Mouse (Mus musculus): Measurements from ENCODE around the gene Zfp91. TPM values are rescaled to one million over a fixed set of nuclear protein-coding genes. Genes with fewer than 3 reads are reported as not detected.

The Zfp91 gene
- 43.6 and 48.2 TPM in 2 replicates for total RNA-seq (2014; rRNA removed; ENCODE audit: low replicate concordance)
- polyA plus RNA-seq (2015; fragmentation: Nextera tagmentation; extraction: Ambion mirVana): 8.6 and 9.5 TPM in 2 replicates

DNA sequence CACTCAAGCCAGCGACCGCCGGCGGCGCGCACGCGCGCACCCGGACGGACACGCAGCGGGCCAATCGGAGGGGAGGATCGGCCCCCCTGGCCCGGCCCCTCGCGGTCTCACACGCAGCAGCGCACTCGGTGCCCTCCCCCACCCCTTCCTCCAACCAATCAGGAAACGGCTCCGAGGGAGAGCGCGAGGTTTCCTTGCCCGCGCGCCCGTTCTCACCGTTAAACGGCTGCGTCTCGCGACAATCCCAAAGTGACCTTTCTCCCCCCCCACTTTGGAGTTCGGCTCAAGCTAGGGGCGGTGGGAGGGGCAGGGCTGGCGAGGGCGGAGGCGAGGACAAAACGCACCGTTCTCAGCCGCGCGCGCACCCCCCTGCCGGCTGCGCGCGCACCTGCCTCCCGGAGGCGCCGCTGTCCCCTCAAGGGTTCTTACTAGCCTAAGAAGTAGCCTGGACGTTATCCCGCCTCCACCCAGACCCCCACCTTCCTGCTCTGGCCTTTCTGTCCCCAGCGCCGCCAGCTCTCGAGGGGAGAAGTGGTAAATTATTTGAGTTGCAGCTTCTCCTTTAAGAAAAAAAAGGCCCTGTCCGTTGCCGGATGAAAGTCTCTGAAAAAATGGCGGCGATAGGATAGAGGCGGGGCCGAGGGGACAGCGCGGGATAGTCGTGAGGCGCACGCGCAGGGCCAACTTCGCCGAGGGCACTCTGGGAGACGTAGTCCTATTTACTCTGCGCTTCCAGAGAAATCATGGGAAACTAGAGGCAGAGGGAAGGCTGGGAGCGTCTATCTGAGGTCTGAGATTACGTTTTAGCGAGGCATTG, at the start of gene Zfp91, which contains the start of gene Lpxn:
Gene Zfp91 (minus strand): TSS at position 616 of the 817 bp plus-strand sequence.
Gene Lpxn (plus strand): TSS at position 683 of the 817 bp plus-strand sequence.
- no peaks in the 10 kb centered on the region for H3K36me3 ChIP-seq (replicated peaks; ENCODE audit: control insufficient read depth, insufficient read depth, low read length)
- peak within 1 kb of the TSS; percentile 100 for H3K9ac ChIP-seq (replicated peaks; ENCODE audit: low read depth, low read length)
- H3K4me3 ChIP-seq (ENCODE audit: low read depth, low read length): peak within 1 kb of the TSS; percentile 99
- H3K4me2 ChIP-seq (ENCODE audit: low read depth, low read length): peak within 1 kb of the TSS; percentile 97
- no peaks in the 10 kb centered on the region for H3K27me3 ChIP-seq (ENCODE audit: control insufficient read depth, insufficient read depth, low read length)
- peak within 1 kb of the TSS; percentile 100 for H3K27ac ChIP-seq (ENCODE audit: low read depth)
- TF ChIP-seq CTCF (IDR thresholded peaks at IDR 0.05; ENCODE audit: low read depth) (no peak), EP300 (IDR thresholded peaks at IDR 0.05; ENCODE audit: low read depth) (peak; percentile 91)
- peak; percentile 100 for DNase-seq (ENCODE audit: low spot score)
- no peaks in the 10 kb centered on the region for H3K9me3 ChIP-seq (replicated peaks; ENCODE audit: control insufficient read depth, low read length)
- ATAC-seq (ENCODE audit: insufficient read depth, low read depth): peak; percentile 93
- peaks cover 14% of the 10 kb centered on the region for H3K4me1 ChIP-seq (ENCODE audit: control insufficient read depth, insufficient read depth)
- WGBS: under 1% methylated on average over 55 of the region's 76 CpGs

DNA sequence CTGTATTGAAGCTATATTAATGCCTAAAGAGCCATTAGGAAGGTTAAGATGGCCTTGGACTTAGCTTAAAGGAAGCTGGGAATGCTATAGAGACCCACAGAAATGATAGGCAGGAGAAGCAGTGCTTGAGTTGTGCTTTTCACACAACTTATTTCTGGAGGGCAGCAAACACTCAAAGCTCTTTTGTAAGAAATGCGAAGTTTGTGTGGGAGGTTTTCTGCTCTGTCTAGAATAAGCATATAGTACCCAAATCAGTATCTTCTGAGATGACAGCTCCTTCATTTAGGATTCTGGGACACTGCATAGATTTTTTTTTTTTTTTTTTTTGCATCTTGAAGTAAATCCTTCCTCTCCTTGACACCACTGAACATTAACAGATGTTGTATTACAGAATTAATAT, 42.6 kb upstream of the Zfp91 start:
- Histone ChIP-seq H3K4me2 (ENCODE audit: low read depth, low read length) (no peak overlapping the region), H3K36me3 (replicated peaks; ENCODE audit: control insufficient read depth, insufficient read depth, low read length) (no peaks in the 10 kb centered on the region), H3K27me3 (ENCODE audit: control insufficient read depth, insufficient read depth, low read length) (no peaks in the 10 kb centered on the region), H3K4me3 (ENCODE audit: low read depth, low read length) (no peak overlapping the region), H3K27ac (ENCODE audit: low read depth) (no peak overlapping the region), H3K9me3 (replicated peaks; ENCODE audit: control insufficient read depth, low read length) (no peaks in the 10 kb centered on the region), H3K4me1 (ENCODE audit: control insufficient read depth, insufficient read depth) (no peaks in the 10 kb centered on the region), H3K9ac (replicated peaks; ENCODE audit: low read depth, low read length) (no peak overlapping the region)
- DNase-seq (ENCODE audit: low spot score) (no peak), ATAC-seq (ENCODE audit: insufficient read depth, low read depth) (no peak)
- 65% methylated on average over 1 of the region's 1 CpGs for WGBS
- TF ChIP-seq CTCF (IDR thresholded peaks at IDR 0.05; ENCODE audit: low read depth): no peak
- no peak for TF ChIP-seq EP300 (IDR thresholded peaks at IDR 0.05; ENCODE audit: low read depth)

DNA sequence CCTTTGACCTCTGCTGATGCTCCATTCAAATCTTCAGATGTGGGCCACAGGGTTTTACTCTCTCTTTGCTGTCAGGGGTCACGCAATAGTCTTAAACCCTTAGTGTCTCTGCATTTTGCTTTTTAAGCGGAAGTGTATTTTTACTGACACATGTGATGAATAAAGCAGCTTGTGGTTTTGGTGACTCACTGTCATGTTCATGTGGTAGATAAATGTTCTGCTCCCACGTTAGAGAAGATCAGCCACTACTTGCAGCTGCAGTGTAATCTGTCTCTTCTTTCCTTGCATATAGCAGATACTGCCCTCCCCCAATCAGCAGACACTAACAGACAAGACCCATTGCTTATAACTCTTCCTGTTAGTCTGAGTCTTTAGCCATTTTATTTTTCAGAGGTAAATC, 37.7 kb upstream of the Zfp91 start:
- WGBS: 61% methylated on average over 3 of the region's 3 CpGs
- Histone ChIP-seq H3K9me3 (replicated peaks; ENCODE audit: control insufficient read depth, low read length) (no peaks in the 10 kb centered on the region), H3K4me2 (ENCODE audit: low read depth, low read length) (no peak overlapping the region), H3K4me3 (ENCODE audit: low read depth, low read length) (no peak overlapping the region), H3K27me3 (ENCODE audit: control insufficient read depth, insufficient read depth, low read length) (no peaks in the 10 kb centered on the region), H3K4me1 (ENCODE audit: control insufficient read depth, insufficient read depth) (no peaks in the 10 kb centered on the region), H3K27ac (ENCODE audit: low read depth) (no peak overlapping the region), H3K36me3 (replicated peaks; ENCODE audit: control insufficient read depth, insufficient read depth, low read length) (no peaks in the 10 kb centered on the region), H3K9ac (replicated peaks; ENCODE audit: low read depth, low read length) (no peak overlapping the region)
- no peak for TF ChIP-seq CTCF (IDR thresholded peaks at IDR 0.05; ENCODE audit: low read depth)
- no peak for TF ChIP-seq EP300 (IDR thresholded peaks at IDR 0.05; ENCODE audit: low read depth)
- DNase-seq (ENCODE audit: low spot score): no peak
- ATAC-seq (ENCODE audit: insufficient read depth, low read depth): no peak

- no peak for DNase-seq (ENCODE audit: low spot score)
- TF ChIP-seq EP300 (IDR thresholded peaks at IDR 0.05; ENCODE audit: low read depth) (no peak), CTCF (IDR thresholded peaks at IDR 0.05; ENCODE audit: low read depth) (no peak)
- Histone ChIP-seq H3K4me3 (ENCODE audit: low read depth, low read length) (no peak overlapping the region), H3K27me3 (ENCODE audit: control insufficient read depth, insufficient read depth, low read length) (no peaks in the 10 kb centered on the region), H3K27ac (ENCODE audit: low read depth) (no peak overlapping the region), H3K4me2 (ENCODE audit: low read depth, low read length) (no peak overlapping the region), H3K36me3 (replicated peaks; ENCODE audit: control insufficient read depth, insufficient read depth, low read length) (no peaks in the 10 kb centered on the region), H3K9ac (replicated peaks; ENCODE audit: low read depth, low read length) (no peak overlapping the region), H3K9me3 (replicated peaks; ENCODE audit: control insufficient read depth, low read length) (no peaks in the 10 kb centered on the region), H3K4me1 (ENCODE audit: control insufficient read depth, insufficient read depth) (no peaks in the 10 kb centered on the region)
- WGBS: 61% methylated on average over 1 of the region's 1 CpGs
- ATAC-seq (ENCODE audit: insufficient read depth, low read depth): no peak
Observed at GRCm38 (mm10) chr19:12831559-12831958, 35.6 kb upstream of the Zfp91 start.

DNA sequence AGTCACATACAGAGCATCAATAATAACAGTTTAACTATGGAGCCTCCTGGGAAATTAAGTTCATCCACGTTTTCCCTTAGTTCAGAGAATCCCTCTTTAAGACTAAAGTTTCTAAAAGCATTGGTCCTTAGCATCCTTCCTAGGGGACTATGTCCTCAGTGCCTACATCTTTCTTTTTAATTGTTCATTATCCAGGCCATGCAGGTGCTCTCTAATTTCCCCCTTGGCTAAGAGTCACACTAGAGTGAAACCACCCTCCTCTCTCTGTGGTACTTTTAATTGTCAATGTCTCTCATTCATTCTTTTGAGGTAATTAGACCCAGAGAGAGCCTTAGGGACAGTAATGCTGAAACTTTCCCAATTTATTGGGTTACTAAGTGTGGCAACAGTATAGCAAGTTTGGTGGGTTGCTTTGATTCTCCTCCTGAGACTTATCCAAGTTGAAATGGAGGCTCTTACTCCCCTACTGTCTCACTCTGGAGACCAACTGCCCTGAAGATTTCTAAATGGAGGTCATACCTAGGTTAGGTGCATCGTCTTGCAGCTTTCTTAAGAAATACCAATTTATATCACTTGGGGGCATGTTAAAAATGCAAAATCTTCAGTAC, 35.0 kb upstream of the Zfp91 start:
- H3K4me3 ChIP-seq (ENCODE audit: low read depth, low read length): no peak overlapping the region
- 56% methylated on average over 2 of the region's 2 CpGs for WGBS
- no peak overlapping the region for H3K27ac ChIP-seq (ENCODE audit: low read depth)
- ATAC-seq (ENCODE audit: insufficient read depth, low read depth) (no peak), DNase-seq (ENCODE audit: low spot score) (no peak)
- no peaks in the 10 kb centered on the region for H3K27me3 ChIP-seq (ENCODE audit: control insufficient read depth, insufficient read depth, low read length)
- no peaks in the 10 kb centered on the region for H3K36me3 ChIP-seq (replicated peaks; ENCODE audit: control insufficient read depth, insufficient read depth, low read length)
- no peak overlapping the region for H3K4me2 ChIP-seq (ENCODE audit: low read depth, low read length)
- no peak for TF ChIP-seq CTCF (IDR thresholded peaks at IDR 0.05; ENCODE audit: low read depth)
- no peak for TF ChIP-seq EP300 (IDR thresholded peaks at IDR 0.05; ENCODE audit: low read depth)
- H3K4me1 ChIP-seq (ENCODE audit: control insufficient read depth, insufficient read depth): no peaks in the 10 kb centered on the region
- H3K9ac ChIP-seq (replicated peaks; ENCODE audit: low read depth, low read length): no peak overlapping the region
- no peaks in the 10 kb centered on the region for H3K9me3 ChIP-seq (replicated peaks; ENCODE audit: control insufficient read depth, low read length)

Measured in heart, postnatal 0 days (tissue).